Mouse (Mus musculus) mature B cell (primary cell): ENCODE data around the gene Scap.
"Not testable (repeated sequence)": the region's sequence is repeated elsewhere in the genome, so short reads cannot be mapped to it uniquely, and the experiment has no call there.

Experiments used
- in situ Hi-C: fragments of 300-500 bp; cut with MboI; formaldehyde crosslinking; loops from 2 replicates; pipeline ENCODE4 v1.14.3; 2019

Scap gene

GRCm38 (mm10) chr9:110330913-110331312 is 2.2 kb upstream of the Scap start:
- in situ Hi-C loops: not testable (repeated sequence)

GRCm38 (mm10) chr9:110333896-110334259 is 790 bp downstream of the Scap start:
- in situ Hi-C loops: no loop called here

DNA sequence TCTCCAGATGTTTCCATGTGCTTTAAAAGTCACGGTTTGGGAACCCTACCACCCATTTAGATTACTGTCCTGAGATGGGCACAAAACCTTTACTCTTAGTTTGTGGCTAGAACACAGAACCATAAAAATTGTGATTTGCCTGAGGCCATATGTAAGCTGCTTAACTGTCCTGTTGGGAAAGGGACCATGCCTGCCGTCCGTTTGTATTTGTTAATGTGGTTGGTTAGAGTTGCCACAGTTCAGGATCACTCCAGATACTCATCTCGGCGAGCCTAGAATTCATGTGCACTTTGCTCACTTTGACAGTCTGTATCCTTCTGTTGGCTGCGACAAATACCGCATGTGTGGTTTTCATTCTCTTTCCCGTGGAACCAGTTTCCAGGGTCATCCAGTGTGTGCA is 1.8 kb downstream of the Scap start:
- in situ Hi-C loops: no loop called here

- in situ Hi-C loops: no loop called here
Observed at GRCm38 (mm10) chr9:110340037-110340750, 7.1 kb downstream of the Scap start.

- in situ Hi-C loops: no loop called here
Observed at GRCm38 (mm10) chr9:110342008-110342407, 8.9 kb downstream of the Scap start.

GRCm38 (mm10) chr9:110343805-110344204 is 10.7 kb downstream of the Scap start:
- in situ Hi-C loops: no loop called here

GRCm38 (mm10) chr9:110345057-110345739 is 12.1 kb downstream of the Scap start:
- in situ Hi-C loops: no loop called here

- in situ Hi-C loops: no loop called here
Observed at GRCm38 (mm10) chr9:110348899-110349298, 15.8 kb downstream of the Scap start.

GRCm38 (mm10) chr9:110350188-110350587 is 17.1 kb downstream of the Scap start:
- in situ Hi-C loops: no loop called here

- in situ Hi-C loops: no loop called here
Observed at GRCm38 (mm10) chr9:110350612-110351011, 17.5 kb downstream of the Scap start.

GRCm38 (mm10) chr9:110351350-110351749 is 18.3 kb downstream of the Scap start:
- in situ Hi-C loops: no loop called here

DNA sequence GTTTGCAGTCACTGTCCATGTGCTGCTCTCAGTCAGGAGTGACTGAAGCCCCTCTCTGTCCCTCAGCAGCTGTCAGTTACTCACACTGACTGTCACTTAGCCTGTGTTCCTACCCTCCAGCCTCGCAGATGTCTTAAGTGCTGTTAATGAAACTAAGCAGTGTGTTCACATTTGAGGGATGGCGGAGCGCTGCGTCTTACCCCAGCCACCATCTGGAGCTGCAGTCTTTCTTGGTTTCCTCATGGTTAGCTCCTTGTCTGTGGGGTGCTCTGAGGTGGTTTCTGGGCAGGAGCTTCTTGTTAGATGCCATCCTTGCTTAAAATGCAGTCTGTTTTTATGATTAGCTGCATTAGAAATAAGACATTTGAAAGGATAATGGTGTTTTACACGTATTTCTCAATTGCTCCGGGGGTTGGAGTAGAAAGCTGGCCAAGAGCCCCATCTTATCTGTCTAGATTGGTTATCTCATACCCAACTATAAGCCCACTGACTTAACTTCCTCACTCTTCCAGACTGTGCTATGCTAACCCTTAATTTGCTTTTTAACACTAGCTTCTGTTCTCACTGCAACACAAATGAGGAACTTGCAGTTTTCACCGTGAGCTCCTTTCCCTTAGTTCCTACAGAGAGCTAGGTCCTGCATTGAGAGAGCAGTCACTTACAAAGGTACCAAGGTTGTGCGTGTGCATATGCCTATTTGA is 19.0 kb downstream of the Scap start:
- in situ Hi-C loops: no loop called here

- in situ Hi-C loops: no loop called here
Observed at GRCm38 (mm10) chr9:110358341-110358740, 25.3 kb downstream of the Scap start.

- in situ Hi-C loops: no loop called here
Observed at GRCm38 (mm10) chr9:110361299-110361698, 28.2 kb downstream of the Scap start.

- in situ Hi-C loops: no loop called here
Observed at GRCm38 (mm10) chr9:110362337-110362736, 29.2 kb downstream of the Scap start.

- in situ Hi-C loops: no loop called here
Observed at GRCm38 (mm10) chr9:110366746-110367145, 33.7 kb downstream of the Scap start.

DNA sequence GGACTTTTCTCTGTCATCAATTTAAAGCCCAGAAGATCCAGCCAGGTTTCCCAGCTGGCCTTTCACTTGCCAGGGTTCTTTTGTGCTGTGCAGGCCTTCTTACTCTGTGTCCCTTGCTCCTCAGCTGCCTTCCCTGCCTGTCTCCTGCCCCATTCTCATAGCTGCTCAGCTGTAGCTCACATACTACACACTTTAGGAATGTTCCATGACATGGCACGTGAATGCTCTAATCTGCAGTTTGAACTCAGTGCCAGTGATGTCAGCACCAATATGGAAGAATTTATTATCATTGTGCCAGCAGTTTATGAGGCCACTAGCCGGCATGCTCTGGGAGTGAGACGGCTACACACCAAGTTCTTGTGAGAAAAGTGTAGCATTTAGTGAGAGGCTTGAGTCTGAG is 36.8 kb downstream of the Scap start:
- in situ Hi-C loops: no loop called here

DNA sequence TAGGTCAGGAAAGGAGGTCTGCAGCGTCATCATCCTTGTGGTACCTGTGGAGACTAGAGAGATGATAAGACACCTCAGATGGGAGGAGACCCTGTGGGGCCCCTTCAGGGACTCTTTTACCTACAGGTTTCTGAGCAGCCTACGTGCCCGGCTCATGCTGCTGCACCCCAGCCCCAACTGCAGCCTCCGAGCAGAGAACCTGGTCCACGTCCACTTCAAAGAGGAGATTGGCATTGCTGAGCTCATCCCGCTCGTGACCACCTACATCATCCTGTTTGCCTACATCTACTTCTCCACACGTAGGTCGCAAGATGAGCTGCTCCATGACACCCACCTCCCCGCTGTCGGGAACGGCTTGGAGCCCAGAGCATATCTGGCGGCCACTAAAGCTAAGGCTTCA is 40.8 kb downstream of the Scap start:
- in situ Hi-C loops: no loop called here

DNA sequence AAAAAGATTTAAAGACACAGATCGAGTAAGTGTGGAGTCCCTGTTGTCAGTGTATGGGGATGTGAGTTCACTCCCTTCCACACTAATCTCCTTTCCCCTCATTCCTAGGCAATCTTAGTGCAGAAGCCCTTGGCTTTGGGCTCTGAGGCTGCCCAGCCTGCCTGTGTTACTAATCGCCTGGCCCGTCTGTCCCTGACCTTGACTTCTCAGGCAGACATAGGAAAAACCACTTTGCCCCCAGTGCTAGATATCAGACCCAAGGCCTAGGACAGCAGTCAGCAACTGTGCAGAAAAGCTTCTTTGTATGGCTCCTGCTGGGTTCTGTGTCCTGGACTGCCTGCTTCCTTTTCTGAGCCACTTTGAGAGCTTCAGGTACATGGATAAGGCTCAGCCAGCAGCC is 42.6 kb downstream of the Scap start:
- in situ Hi-C loops: no loop called here

DNA sequence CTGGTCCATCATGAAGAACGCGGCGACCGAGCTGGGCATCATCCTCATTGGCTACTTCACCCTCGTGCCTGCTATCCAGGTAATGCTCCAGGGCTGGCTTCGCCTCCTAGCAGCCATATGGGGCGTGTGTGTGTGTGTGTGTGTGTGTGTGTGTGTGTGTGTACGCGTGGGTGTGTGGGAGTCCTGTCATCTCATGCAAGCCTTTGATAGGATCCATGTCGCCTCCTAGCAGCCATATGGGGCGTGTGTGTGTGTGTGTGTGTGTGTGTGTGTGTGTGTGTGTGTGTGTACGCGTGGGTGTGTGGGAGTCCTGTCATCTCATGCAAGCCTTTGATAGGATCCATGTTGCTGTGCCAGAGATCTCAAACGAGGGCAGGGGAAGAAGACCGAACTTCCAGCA is 44.6 kb downstream of the Scap start:
- in situ Hi-C loops: not testable (repeated sequence)

DNA sequence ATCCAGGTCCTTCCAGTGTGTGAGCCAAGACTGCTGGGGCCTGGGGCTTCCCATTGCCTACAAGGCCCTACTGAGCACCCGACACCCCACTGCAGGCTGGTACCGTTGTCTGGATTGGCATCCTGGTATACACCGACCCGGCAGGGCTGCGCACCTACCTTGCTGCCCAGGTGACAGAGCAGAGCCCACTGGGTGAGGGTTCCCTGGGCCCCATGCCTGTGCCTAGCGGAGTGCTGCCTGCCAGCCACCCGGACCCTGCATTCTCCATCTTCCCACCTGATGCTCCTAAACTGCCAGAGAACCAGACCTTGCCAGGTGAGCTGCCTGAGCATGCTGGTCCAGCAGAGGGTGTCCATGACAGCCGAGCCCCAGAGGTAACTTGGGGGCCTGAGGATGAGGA is 46.3 kb downstream of the Scap start:
- in situ Hi-C loops: no loop called here

DNA sequence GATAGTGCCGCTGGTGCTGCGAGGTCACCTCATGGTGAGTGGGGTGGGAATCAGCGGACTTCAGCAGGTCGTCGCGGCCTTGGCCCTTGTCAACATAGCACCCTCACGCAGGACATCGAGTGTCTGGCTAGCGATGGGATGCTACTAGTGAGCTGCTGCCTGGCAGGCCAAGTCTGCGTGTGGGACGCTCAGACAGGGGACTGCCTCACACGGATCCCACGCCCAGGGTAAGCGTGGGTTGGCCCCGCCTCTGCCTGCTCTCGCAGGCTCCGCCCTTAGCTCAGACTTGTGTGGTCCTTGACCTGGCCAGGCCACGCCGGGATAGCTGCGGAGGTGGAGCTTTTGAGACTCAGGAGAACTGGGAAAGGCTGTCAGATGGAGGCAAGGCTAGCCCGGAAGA is 47.6 kb downstream of the Scap start:
- in situ Hi-C loops: no loop called here

GRCm38 (mm10) chr9:110381292-110381691 is 48.2 kb downstream of the Scap start:
- in situ Hi-C loops: no loop called here
